Mouse (Mus musculus) cerebellum, adult 2 months (tissue): Measurements from ENCODE around the gene Kctd19.

Experiments
- CTCF ChIP-seq: fragments of 200-500 bp; IDR thresholded peaks from 2 replicates; pipeline ENCODE4 v1.5.1; 2011; ENCODE audit warnings: low read depth, mild to moderate bottlenecking, control low read depth, low read length, moderate library complexity, borderline replicate concordance; ENCODE audit not compliant: insufficient read depth
- POLR2A ChIP-seq: fragments of 200-500 bp; IDR thresholded peaks from 2 replicates; pipeline ENCODE4 v1.6.1; 2011; ENCODE audit warnings: low read length, control low read depth, borderline replicate concordance; ENCODE audit not compliant: insufficient read depth

GRCm38 (mm10) chr8:105422006-105422405, 8.7 kb upstream of the Kctd19 start:
- TF ChIP-seq CTCF (no peak), POLR2A (no peak)
